ENCODE assay signal across 23 mouse cellular contexts in genomic region chr10:5378969-5379368, GRCm38 (mm10).
DNase-seq lines count a peak whose midpoint lies in the region; ATAC-seq and TF ChIP-seq lines count a peak whose summit lies in the region.
"Had no signal": no experiment of that assay in that cellular context is flagged by ENCODE, and none has a peak within 500 bp of the region (broad histone marks: within the 10 kb centered on the region; RNA-seq: fewer than 3 reads in every experiment).

No protein-coding gene starts in this region.

- peak overlapping the region; percentile 83 for H3K27ac ChIP-seq in left cerebral cortex, adult 2 months
- no peak overlapping the region for H3K27ac ChIP-seq in forebrain, postnatal 0 days (ENCODE audit: low read depth, low read length)
- H3K27ac ChIP-seq: embryonic facial prominence, embryonic 10.5 days; forebrain, embryonic 13.5 days; hindbrain, postnatal 0 days; limb, embryonic 10.5 days; liver, embryonic 12.5 days; midbrain, embryonic 10.5 days; neural tube, embryonic 13.5 days had no signal

- H3K9ac ChIP-seq in forebrain, postnatal 0 days, result no peak overlapping the region
- H3K9ac ChIP-seq: forebrain, embryonic 13.5 days; liver, embryonic 12.5 days; lung, embryonic 14.5 days; neural tube, embryonic 13.5 days had no signal

- intact Hi-C loops in left cerebral cortex, adult 2 months (cut with DNase I), result loop anchor here (1.0 to 2.0 kb wide), 2 partner anchors 70 to 112 kb away; no protein-coding TSS in a partner anchor

- H3K36me3 ChIP-seq in forebrain, postnatal 0 days (ENCODE audit: insufficient read depth), result no peaks in the 10 kb centered on the region
- H3K36me3 ChIP-seq: embryonic facial prominence, embryonic 10.5 days; limb, embryonic 10.5 days; liver, embryonic 12.5 days; midbrain, embryonic 10.5 days; neural tube, embryonic 13.5 days had no signal

- no peaks in the 10 kb centered on the region for H3K9me3 ChIP-seq in forebrain, postnatal 0 days (ENCODE audit: low read length)
- H3K9me3 ChIP-seq: embryonic facial prominence, embryonic 10.5 days; forebrain, embryonic 13.5 days; limb, embryonic 10.5 days; liver, embryonic 12.5 days; midbrain, embryonic 10.5 days; neural tube, embryonic 13.5 days had no signal

- WGBS in forebrain, postnatal 0 days, result 60% methylated on average over 2 of the region's 2 CpGs

- 0 out of 2 replicates have a peak overlapping the region, but pooled peaks have one; percentile 11 for H3K4me3 ChIP-seq in left cerebral cortex, adult 2 months
- no peak overlapping the region for H3K4me3 ChIP-seq in forebrain, postnatal 0 days (ENCODE audit: low read depth, low read length)
- H3K4me3 ChIP-seq: embryonic facial prominence, embryonic 10.5 days; forebrain, embryonic 13.5 days; limb, embryonic 10.5 days; liver, embryonic 12.5 days; midbrain, embryonic 10.5 days; neural tube, embryonic 13.5 days had no signal

- ATAC-seq in forebrain, postnatal 0 days, result no peak
- ATAC-seq: forebrain, embryonic 13.5 days; hindbrain, postnatal 0 days; liver, embryonic 12.5 days had no signal

- no peaks in the 10 kb centered on the region for H3K4me1 ChIP-seq in forebrain, postnatal 0 days (ENCODE audit: insufficient read depth)
- H3K4me1 ChIP-seq: embryonic facial prominence, embryonic 10.5 days; forebrain, embryonic 13.5 days; limb, embryonic 10.5 days; liver, embryonic 12.5 days; midbrain, embryonic 10.5 days; neural tube, embryonic 13.5 days had no signal

- no peak overlapping the region for H3K4me2 ChIP-seq in forebrain, postnatal 0 days (ENCODE audit: low read depth)
- H3K4me2 ChIP-seq: forebrain, embryonic 13.5 days; liver, embryonic 12.5 days; lung, embryonic 14.5 days; neural tube, embryonic 13.5 days had no signal

- H3K27me3 ChIP-seq in forebrain, postnatal 0 days (ENCODE audit: insufficient read depth, low read length), result no peaks in the 10 kb centered on the region
- H3K27me3 ChIP-seq: forebrain, embryonic 13.5 days; liver, embryonic 12.5 days; neural tube, embryonic 13.5 days had no signal

- peak; percentile 64 to 85 for DNase-seq in layer of hippocampus, adult 18-20 months (ENCODE audit: low spot score in 2 of 2)
- DNase-seq in layer of hippocampus, postnatal 25 days (ENCODE audit: extremely low spot score in 1 of 2, low spot score in 1 of 2), result no peak
- DNase-seq in frontal cortex, adult 2 months (ENCODE audit: extremely low spot score in 1 of 2, low spot score in 1 of 2), result peak; percentile 85 to 86
- peak; percentile 36 to 51 for DNase-seq in left cerebral cortex, adult 2 months (ENCODE audit: extremely low spot score in 1 of 2, low spot score in 2 of 2)
- DNase-seq in right cerebral cortex, postnatal 25 days, result peak; percentile 64
- DNase-seq in heart, postnatal 4 days, result no peak
- DNase-seq in forebrain, postnatal 0 days, result no peak
- DNase-seq in retina, postnatal 1 day, result no peak
- DNase-seq: adrenal gland, postnatal 25 days; gastrocnemius, postnatal 10 days; heart, postnatal 14 days; kidney, adult 18-20 months; kidney, postnatal 14 days; lung, embryonic 14.5 days; lung, postnatal 4 days; thymus, postnatal 14 days had no signal

- no peak for TF ChIP-seq CTCF in left cerebral cortex, adult 2 months (IDR thresholded peaks at IDR 0.05)
- TF ChIP-seq CTCF in forebrain, postnatal 0 days (IDR thresholded peaks at IDR 0.05; ENCODE audit: low read depth), result no peak

Comparison
In these comparisons a context has a peak if more than half of its experiments do, and no peak if none do; other contexts are left out.
1. DNase-seq: peak in layer of hippocampus, adult 18-20 months (2 of 2), frontal cortex, adult 2 months (2 of 2), left cerebral cortex, adult 2 months (2 of 2) and right cerebral cortex, postnatal 25 days (single experiment); none in layer of hippocampus, postnatal 25 days (0 of 2), heart, postnatal 4 days (single experiment), forebrain, postnatal 0 days (single experiment) and retina, postnatal 1 day (single experiment).